Mouse (Mus musculus) central nervous system, embryonic 18 days (tissue): ENCODE data around the gene Rnf114. TPM values are rescaled to one million over a fixed set of nuclear protein-coding genes. Genes with fewer than 3 reads are reported as not detected.

ENCODE experiments used
- polyA plus RNA-seq: library from polyadenylated mRNA; depleted of rRNA; stranded (reverse); fragments of >200 nt; gene quantifications from 2 replicates; pipeline ENCODE4 v1.2.3, GENCODE M21; 2012; rRNA removed

Gene Rnf114
- 99.2 and 101 TPM in 2 replicates for polyA plus RNA-seq

GRCm38 (mm10) chr2:167491757-167492708 lies at the start of gene Rnf114:
Rnf114 (plus strand) TSS chr2:167492645.

GRCm38 (mm10) chr2:167492713-167493636 lies 530 bp downstream of the Rnf114 start, which contains the start of gene Spata2:
Spata2 (minus strand) TSS chr2:167492887.

GRCm38 (mm10) chr2:167537476-167538297 lies 45.2 kb downstream of the Rnf114 start, which contains the start of gene Snai1:
Snai1 (plus strand) TSS chr2:167538195.

Other genes with a start within 250 kb of the Rnf114 start
- gene B4galt5, start 143.5 kb upstream of the Rnf114 start, polyA plus RNA-seq: 29.9 and 37.3 TPM in 2 replicates
- gene Slc9a8, start 70.9 kb upstream of the Rnf114 start, polyA plus RNA-seq: 36.3 and 36.4 TPM in 2 replicates
- 36.9 and 41.0 TPM in 2 replicates for gene Spata2, start 242 bp downstream of the Rnf114 start, polyA plus RNA-seq
- gene Snai1, start 45.5 kb downstream of the Rnf114 start, polyA plus RNA-seq: 4.3 and 4.5 TPM in 2 replicates
- gene Ube2v1, start 139.4 kb downstream of the Rnf114 start, polyA plus RNA-seq: 123 and 141 TPM in 2 replicates
- gene Gm20431, start 168.9 kb downstream of the Rnf114 start, polyA plus RNA-seq: 6.4 and 7.0 TPM in 2 replicates
- gene Cebpb, start 196.3 kb downstream of the Rnf114 start, polyA plus RNA-seq: 6.5 and 11.2 TPM in 2 replicates
- 49.9 and 51.5 TPM in 2 replicates for gene Tmem189, start 197.2 kb downstream of the Rnf114 start, polyA plus RNA-seq